Mouse (Mus musculus) stomach, postnatal 0 days (tissue): ENCODE data around the gene Nup133. TPM values are rescaled to one million over a fixed set of nuclear protein-coding genes. Genes with fewer than 3 reads are reported as not detected.
A peak's percentile ranks its signal among the peaks of the same experiment; 100 is the strongest.

Experiments
- ATAC-seq: fragments of 200-750 bp; cut with Nextera tagmentation; 2 replicates; pipeline ENCODE4 v1.8.0; 2017; ENCODE audit not compliant: low FRiP score, low TSS enrichment
- DNase-seq: peaks from one replicate; pipeline ENCODE4 v3.0.0-alpha.2; 2016; ENCODE audit warnings: low spot score
- H3K27ac ChIP-seq: fragments of 300-500 bp; sonication (generic); replicated peaks from 2 replicates; pipeline ENCODE4 v1.5.1; 2014; ENCODE audit warnings: mild to moderate bottlenecking, control low read depth
- H3K27me3 ChIP-seq: fragments of 300-500 bp; sonication (generic); 2 replicates; pipeline ENCODE4 v1.6.1; 2014; ENCODE audit warnings: low read length; ENCODE audit not compliant: control insufficient read depth, insufficient read depth
- H3K36me3 ChIP-seq: fragments of 300-500 bp; sonication (generic); 2 replicates; pipeline ENCODE4 v1.6.1; 2014; ENCODE audit warnings: low read length, mixed read lengths; ENCODE audit not compliant: control insufficient read depth, insufficient read depth
- H3K4me1 ChIP-seq: fragments of 300-500 bp; sonication (generic); replicated peaks from 2 replicates; pipeline ENCODE4 v1.6.1; 2014; ENCODE audit warnings: antibody characterized with exemption; ENCODE audit not compliant: control insufficient read depth, insufficient read depth
- H3K4me2 ChIP-seq: fragments of 300-500 bp; sonication (generic); replicated peaks from 2 replicates; pipeline ENCODE4 v1.6.1; 2014; ENCODE audit warnings: low read depth, mild to moderate bottlenecking, control low read depth, moderate library complexity
- H3K4me3 ChIP-seq: fragments of 300-500 bp; sonication (generic); 2 replicates; pipeline ENCODE4 v1.5.1; 2014; ENCODE audit warnings: low read depth, low read length, control low read depth
- H3K9ac ChIP-seq: fragments of 300-500 bp; sonication (generic); 2 replicates; pipeline ENCODE4 v1.6.1; 2014; ENCODE audit warnings: mild to moderate bottlenecking, low read length, control low read depth, mixed read lengths
- H3K9me3 ChIP-seq: fragments of 300-500 bp; sonication (generic); 2 replicates; pipeline ENCODE4 v1.6.1; 2016; ENCODE audit warnings: low read length; ENCODE audit not compliant: control insufficient read depth
- CTCF ChIP-seq: IDR thresholded peaks from 2 replicates; pipeline ENCODE4 v1.5.1; 2016; ENCODE audit warnings: antibody characterized with exemption, low read depth, mild to moderate bottlenecking, moderate library complexity
- EP300 ChIP-seq: optimal IDR thresholded peaks from 2 replicates; pipeline ENCODE3; 2016; ENCODE audit warnings: antibody characterized with exemption
- WGBS: fragments of 180-500 bp; shearing (Covaris S2); extraction: QIAGEN DNeasy Blood & Tissue Kit; methylation state at CpG from one replicate; pipeline ENCODE4 v1.1.7; 2014; 5-methylcytosine and 5-hydroxymethylcytosine counted together
- polyA plus RNA-seq: library from polyadenylated mRNA; unstranded; fragments of >200 nt; fragmentation: Nextera tagmentation; extraction: Ambion mirVana; gene quantifications from 2 replicates; pipeline ENCODE4 v1.2.1, GENCODE M21; 2015

Nup133 gene
- polyA plus RNA-seq, 1 experiment from 2014 or later, result 8.5 TPM

DNA sequence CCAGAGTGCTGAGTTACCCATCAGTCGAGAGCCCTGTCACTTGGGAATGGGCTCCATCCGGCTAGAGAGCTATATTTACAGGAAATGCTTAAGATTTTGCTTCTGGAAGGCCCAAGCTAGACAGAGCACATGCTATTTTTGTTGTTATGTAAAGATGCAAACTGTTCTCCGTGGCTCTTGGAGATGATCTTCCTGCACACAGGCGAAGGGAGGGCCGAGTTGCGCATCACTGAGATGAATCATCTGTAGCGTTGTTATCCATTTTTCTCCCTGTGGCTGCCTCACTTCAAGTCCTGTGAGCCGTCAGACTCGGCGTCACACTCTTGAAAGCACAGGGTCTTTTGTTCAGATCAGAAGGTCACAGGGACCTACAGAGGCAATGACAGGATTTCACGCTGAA lies 74.7 kb downstream of the Nup133 start:
- TF ChIP-seq CTCF, result no peak
- TF ChIP-seq EP300, result no peak
- DNase-seq (no peak), ATAC-seq (no peak)
- no peak overlapping the region for H3K4me2 ChIP-seq
- no peaks in the 10 kb centered on the region for H3K4me1 ChIP-seq
- H3K36me3 ChIP-seq, result no peaks in the 10 kb centered on the region
- WGBS, result 78% methylated on average over 11 of the region's 11 CpGs
- H3K4me3 ChIP-seq, result no peak overlapping the region
- H3K9ac ChIP-seq, result no peak overlapping the region
- no peaks in the 10 kb centered on the region for H3K9me3 ChIP-seq
- H3K27ac ChIP-seq, result no peak overlapping the region
- H3K27me3 ChIP-seq, result no peaks in the 10 kb centered on the region

DNA sequence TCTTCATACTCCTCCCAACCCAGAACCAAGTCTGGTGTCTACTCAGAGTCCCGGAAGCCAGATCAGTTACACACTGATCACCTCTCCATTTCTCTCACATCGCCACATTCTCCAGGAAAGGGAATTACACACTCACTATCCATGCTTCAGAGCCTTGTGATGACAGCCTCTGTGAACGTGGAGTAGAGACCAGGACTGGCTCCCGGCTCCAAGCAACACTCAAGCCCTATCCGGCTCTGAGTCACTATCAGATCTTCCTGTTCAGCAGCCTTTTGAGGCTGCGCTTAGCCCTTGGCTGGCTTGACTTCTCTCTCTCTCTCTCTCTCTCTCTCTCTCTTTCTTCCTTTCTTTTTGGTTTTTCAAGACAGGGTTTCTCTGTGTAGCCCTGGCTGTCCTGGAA lies 75.7 kb downstream of the Nup133 start:
- H3K4me2 ChIP-seq, result no peak overlapping the region
- no peak overlapping the region for H3K4me3 ChIP-seq
- ATAC-seq (no peak), DNase-seq (no peak)
- no peak for TF ChIP-seq EP300
- no peak for TF ChIP-seq CTCF
- H3K9ac ChIP-seq, result no peak overlapping the region
- H3K36me3 ChIP-seq, result no peaks in the 10 kb centered on the region
- 70% methylated on average over 6 of the region's 6 CpGs for WGBS
- H3K4me1 ChIP-seq, result no peaks in the 10 kb centered on the region
- H3K27ac ChIP-seq, result no peak overlapping the region
- no peaks in the 10 kb centered on the region for H3K27me3 ChIP-seq
- H3K9me3 ChIP-seq, result no peaks in the 10 kb centered on the region

GRCm38 (mm10) chr8:123872048-123872447 lies 77.0 kb downstream of the Nup133 start:
- Histone ChIP-seq H3K27ac (no peak overlapping the region), H3K27me3 (no peaks in the 10 kb centered on the region), H3K36me3 (no peaks in the 10 kb centered on the region), H3K4me2 (no peak overlapping the region), H3K4me1 (no peaks in the 10 kb centered on the region), H3K4me3 (no peak overlapping the region), H3K9me3 (no peaks in the 10 kb centered on the region), H3K9ac (no peak overlapping the region)
- ATAC-seq (no peak), DNase-seq (no peak)
- 74% methylated on average over 9 of the region's 9 CpGs for whole genome bisulfite sequencing
- TF ChIP-seq CTCF (no peak), EP300 (no peak)

- Histone ChIP-seq H3K4me1 (no peaks in the 10 kb centered on the region), H3K4me2 (no peak overlapping the region), H3K27me3 (no peaks in the 10 kb centered on the region), H3K27ac (no peak overlapping the region), H3K9me3 (no peaks in the 10 kb centered on the region), H3K36me3 (no peaks in the 10 kb centered on the region), H3K4me3 (no peak overlapping the region), H3K9ac (no peak overlapping the region)
- ATAC-seq, result peak; percentile 60; the same call in 1 of the 2 replicates
- TF ChIP-seq CTCF (no peak), EP300 (no peak)
- DNase-seq, result no peak
- WGBS, result 20% methylated on average over 5 of the region's 5 CpGs
Observed at GRCm38 (mm10) chr8:123866971-123867370, 82.1 kb downstream of the Nup133 start.

DNA sequence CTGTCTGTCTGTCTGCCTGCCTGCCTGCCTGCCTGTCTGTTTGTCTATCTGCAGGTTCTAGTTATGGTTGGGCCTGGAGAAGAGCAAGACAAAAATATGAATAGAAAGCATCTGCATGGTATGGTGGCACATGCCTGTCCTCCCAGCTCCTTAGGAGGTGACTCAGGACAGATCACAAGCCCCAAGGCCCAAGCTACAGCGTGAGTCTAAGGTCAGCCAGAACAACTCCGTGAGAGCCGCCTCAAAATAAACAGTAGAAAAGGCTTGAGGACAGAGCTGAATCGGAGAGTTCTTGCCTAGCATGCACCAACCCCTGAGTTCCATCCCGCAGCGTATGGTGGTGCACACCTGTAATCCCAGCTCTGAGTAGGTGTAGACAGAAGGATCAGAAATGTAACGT lies 83.3 kb downstream of the Nup133 start:
- Histone ChIP-seq H3K4me1 (no peaks in the 10 kb centered on the region), H3K27me3 (no peaks in the 10 kb centered on the region), H3K4me2 (no peak overlapping the region), H3K9me3 (no peaks in the 10 kb centered on the region), H3K4me3 (no peak overlapping the region), H3K27ac (no peak overlapping the region), H3K9ac (no peak overlapping the region), H3K36me3 (no peaks in the 10 kb centered on the region)
- DNase-seq (no peak), ATAC-seq (no peak)
- no peak for TF ChIP-seq EP300
- no peak for TF ChIP-seq CTCF
- 53% methylated on average over 7 of the region's 7 CpGs for WGBS

DNA sequence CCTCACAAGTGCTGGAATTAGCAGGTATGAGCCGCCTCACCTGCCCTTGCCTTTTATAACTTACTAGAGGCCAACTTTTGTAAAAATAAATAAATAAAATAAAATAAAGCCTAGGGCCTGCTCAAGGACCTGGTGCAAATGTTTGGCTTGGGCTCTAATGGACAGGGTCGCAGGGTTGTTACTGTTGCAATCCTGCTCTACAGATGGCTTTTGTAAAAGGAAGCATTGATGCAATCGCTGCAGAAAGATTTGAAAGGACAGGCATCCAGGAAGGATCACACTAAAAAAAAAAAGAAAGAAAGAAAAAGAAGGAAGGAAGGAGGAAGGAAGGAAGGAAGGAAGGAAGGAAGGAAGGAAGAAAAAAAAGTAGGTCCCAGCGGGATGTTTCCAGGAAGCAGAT lies 88.7 kb downstream of the Nup133 start:
- peak overlapping the region; percentile 81; the same call in 1 of the 2 replicates for H3K4me3 ChIP-seq
- H3K9ac ChIP-seq, result no peak overlapping the region
- no peaks in the 10 kb centered on the region for H3K36me3 ChIP-seq
- 64% methylated on average over 4 of the region's 4 CpGs for WGBS
- no peak overlapping the region for H3K4me2 ChIP-seq
- H3K9me3 ChIP-seq, result no peaks in the 10 kb centered on the region
- no peaks in the 10 kb centered on the region for H3K27me3 ChIP-seq
- H3K4me1 ChIP-seq, result no peaks in the 10 kb centered on the region
- DNase-seq (no peak), ATAC-seq (no peak)
- TF ChIP-seq EP300 (no peak), CTCF (no peak)
- no peak overlapping the region for H3K27ac ChIP-seq
